Mouse (Mus musculus): ENCODE data around the gene Cd300a. TPM values are rescaled to one million over a fixed set of nuclear protein-coding genes. Genes with fewer than 3 reads are reported as not detected.

Cd300a gene
- polyA plus RNA-seq, 1 experiment from 2014 or later, result 1.0 TPM

GRCm38 (mm10) chr11:114862687-114863086 is 27.2 kb upstream of the Cd300a start:
- WGBS, result 86% methylated on average over 3 of the region's 3 CpGs
- H3K4me3 ChIP-seq (ENCODE audit: low read depth, low read length), result no peak overlapping the region
- no peaks in the 10 kb centered on the region for H3K36me3 ChIP-seq (ENCODE audit: control insufficient read depth, insufficient read depth, low read length)
- H3K4me2 ChIP-seq (ENCODE audit: low read depth), result no peak overlapping the region
- no peaks in the 10 kb centered on the region for H3K9me3 ChIP-seq (ENCODE audit: control insufficient read depth, low read length)
- peaks cover 11% of the 10 kb centered on the region; the same call in 1 of the 2 replicates for H3K4me1 ChIP-seq (ENCODE audit: control insufficient read depth, insufficient read depth, low read length)
- H3K27me3 ChIP-seq (ENCODE audit: control insufficient read depth, insufficient read depth, low read length), result no peaks in the 10 kb centered on the region
- DNase-seq (ENCODE audit: low spot score), result no peak
- ATAC-seq (ENCODE audit: insufficient read depth, low FRiP score, low TSS enrichment), result no peak
- H3K9ac ChIP-seq (ENCODE audit: low read length), result no peak overlapping the region
- H3K27ac ChIP-seq (ENCODE audit: low read depth, low read length), result no peak overlapping the region

GRCm38 (mm10) chr11:114863918-114864420 is 25.9 kb upstream of the Cd300a start:
- no peak for ATAC-seq (ENCODE audit: insufficient read depth, low FRiP score, low TSS enrichment)
- Histone ChIP-seq H3K36me3 (ENCODE audit: control insufficient read depth, insufficient read depth, low read length) (no peaks in the 10 kb centered on the region), H3K9me3 (ENCODE audit: control insufficient read depth, low read length) (no peaks in the 10 kb centered on the region), H3K4me1 (ENCODE audit: control insufficient read depth, insufficient read depth, low read length) (peaks cover 11% of the 10 kb centered on the region; the same call in 1 of the 2 replicates), H3K9ac (ENCODE audit: low read length) (no peak overlapping the region), H3K27ac (ENCODE audit: low read depth, low read length) (no peak overlapping the region), H3K27me3 (ENCODE audit: control insufficient read depth, insufficient read depth, low read length) (no peaks in the 10 kb centered on the region), H3K4me2 (ENCODE audit: low read depth) (no peak overlapping the region), H3K4me3 (ENCODE audit: low read depth, low read length) (no peak overlapping the region)
- WGBS, result 94% methylated on average over 21 of the region's 21 CpGs
- no peak for DNase-seq (ENCODE audit: low spot score)

GRCm38 (mm10) chr11:114865999-114866398 is 23.8 kb upstream of the Cd300a start:
- no peak overlapping the region; the same call in none of the 2 replicates for H3K9ac ChIP-seq (ENCODE audit: low read length)
- ATAC-seq (ENCODE audit: insufficient read depth, low FRiP score, low TSS enrichment), result no peak
- no peak overlapping the region for H3K4me2 ChIP-seq (ENCODE audit: low read depth)
- H3K4me3 ChIP-seq (ENCODE audit: low read depth, low read length), result no peak overlapping the region
- no peak for DNase-seq (ENCODE audit: low spot score)
- WGBS, result 80% methylated on average over 5 of the region's 5 CpGs
- H3K4me1 ChIP-seq (ENCODE audit: control insufficient read depth, insufficient read depth, low read length), result peaks cover 11% of the 10 kb centered on the region; the same call in 1 of the 2 replicates
- H3K27me3 ChIP-seq (ENCODE audit: control insufficient read depth, insufficient read depth, low read length), result no peaks in the 10 kb centered on the region
- H3K36me3 ChIP-seq (ENCODE audit: control insufficient read depth, insufficient read depth, low read length), result no peaks in the 10 kb centered on the region
- no peaks in the 10 kb centered on the region for H3K9me3 ChIP-seq (ENCODE audit: control insufficient read depth, low read length)
- H3K27ac ChIP-seq (ENCODE audit: low read depth, low read length), result no peak overlapping the region

- no peak overlapping the region; the same call in 1 of the 2 replicates for H3K9ac ChIP-seq (ENCODE audit: low read length)
- H3K36me3 ChIP-seq (ENCODE audit: control insufficient read depth, insufficient read depth, low read length), result no peaks in the 10 kb centered on the region
- H3K4me2 ChIP-seq (ENCODE audit: low read depth), result no peak overlapping the region
- DNase-seq (ENCODE audit: low spot score) (no peak), ATAC-seq (ENCODE audit: insufficient read depth, low FRiP score, low TSS enrichment) (no peak)
- peaks cover 11% of the 10 kb centered on the region; the same call in 1 of the 2 replicates for H3K4me1 ChIP-seq (ENCODE audit: control insufficient read depth, insufficient read depth, low read length)
- no peak overlapping the region for H3K27ac ChIP-seq (ENCODE audit: low read depth, low read length)
- H3K27me3 ChIP-seq (ENCODE audit: control insufficient read depth, insufficient read depth, low read length), result no peaks in the 10 kb centered on the region
- H3K9me3 ChIP-seq (ENCODE audit: control insufficient read depth, low read length), result no peaks in the 10 kb centered on the region
- H3K4me3 ChIP-seq (ENCODE audit: low read depth, low read length), result no peak overlapping the region
- 50% methylated on average over 10 of the region's 10 CpGs for WGBS
Measured at GRCm38 (mm10) chr11:114866486-114867360, 23.1 kb upstream of the Cd300a start.

- peaks cover 11% of the 10 kb centered on the region; the same call in 1 of the 2 replicates for H3K4me1 ChIP-seq (ENCODE audit: control insufficient read depth, insufficient read depth, low read length)
- no peak for ATAC-seq (ENCODE audit: insufficient read depth, low FRiP score, low TSS enrichment)
- no peaks in the 10 kb centered on the region for H3K27me3 ChIP-seq (ENCODE audit: control insufficient read depth, insufficient read depth, low read length)
- no peak overlapping the region for H3K4me3 ChIP-seq (ENCODE audit: low read depth, low read length)
- no peak overlapping the region for H3K27ac ChIP-seq (ENCODE audit: low read depth, low read length)
- H3K4me2 ChIP-seq (ENCODE audit: low read depth), result no peak overlapping the region
- DNase-seq (ENCODE audit: low spot score), result no peak
- WGBS, result 71% methylated on average over 11 of the region's 11 CpGs
- no peaks in the 10 kb centered on the region for H3K36me3 ChIP-seq (ENCODE audit: control insufficient read depth, insufficient read depth, low read length)
- H3K9ac ChIP-seq (ENCODE audit: low read length), result no peak overlapping the region
- H3K9me3 ChIP-seq (ENCODE audit: control insufficient read depth, low read length), result no peaks in the 10 kb centered on the region
Measured at GRCm38 (mm10) chr11:114867361-114868235, 22.2 kb upstream of the Cd300a start.

- 94% methylated on average over 12 of the region's 12 CpGs for WGBS
- ATAC-seq (ENCODE audit: insufficient read depth, low FRiP score, low TSS enrichment) (no peak), DNase-seq (ENCODE audit: low spot score) (no peak)
- Histone ChIP-seq H3K4me3 (ENCODE audit: low read depth, low read length) (no peak overlapping the region), H3K27me3 (ENCODE audit: control insufficient read depth, insufficient read depth, low read length) (no peaks in the 10 kb centered on the region), H3K9me3 (ENCODE audit: control insufficient read depth, low read length) (no peaks in the 10 kb centered on the region), H3K9ac (ENCODE audit: low read length) (no peak overlapping the region), H3K27ac (ENCODE audit: low read depth, low read length) (no peak overlapping the region), H3K36me3 (ENCODE audit: control insufficient read depth, insufficient read depth, low read length) (no peaks in the 10 kb centered on the region), H3K4me2 (ENCODE audit: low read depth) (no peak overlapping the region), H3K4me1 (ENCODE audit: control insufficient read depth, insufficient read depth, low read length) (peaks cover 18% of the 10 kb centered on the region)
Measured at GRCm38 (mm10) chr11:114868280-114868679, 21.6 kb upstream of the Cd300a start.

GRCm38 (mm10) chr11:114869787-114870186 is 20.1 kb upstream of the Cd300a start:
- Histone ChIP-seq H3K27ac (ENCODE audit: low read depth, low read length) (no peak overlapping the region), H3K27me3 (ENCODE audit: control insufficient read depth, insufficient read depth, low read length) (no peaks in the 10 kb centered on the region), H3K36me3 (ENCODE audit: control insufficient read depth, insufficient read depth, low read length) (no peaks in the 10 kb centered on the region), H3K9me3 (ENCODE audit: control insufficient read depth, low read length) (no peaks in the 10 kb centered on the region), H3K4me2 (ENCODE audit: low read depth) (no peak overlapping the region), H3K4me1 (ENCODE audit: control insufficient read depth, insufficient read depth, low read length) (peaks cover 20% of the 10 kb centered on the region), H3K4me3 (ENCODE audit: low read depth, low read length) (no peak overlapping the region), H3K9ac (ENCODE audit: low read length) (no peak overlapping the region)
- 86% methylated on average over 1 of the region's 1 CpGs for WGBS
- no peak for DNase-seq (ENCODE audit: low spot score)
- no peak for ATAC-seq (ENCODE audit: insufficient read depth, low FRiP score, low TSS enrichment)

- peaks cover 19% of the 10 kb centered on the region for H3K4me1 ChIP-seq (ENCODE audit: control insufficient read depth, insufficient read depth, low read length)
- H3K27me3 ChIP-seq (ENCODE audit: control insufficient read depth, insufficient read depth, low read length), result no peaks in the 10 kb centered on the region
- ATAC-seq (ENCODE audit: insufficient read depth, low FRiP score, low TSS enrichment) (no peak), DNase-seq (ENCODE audit: low spot score) (no peak)
- 96% methylated on average over 2 of the region's 2 CpGs for WGBS
- H3K9ac ChIP-seq (ENCODE audit: low read length), result no peak overlapping the region
- no peaks in the 10 kb centered on the region for H3K9me3 ChIP-seq (ENCODE audit: control insufficient read depth, low read length)
- no peak overlapping the region for H3K4me2 ChIP-seq (ENCODE audit: low read depth)
- H3K27ac ChIP-seq (ENCODE audit: low read depth, low read length), result no peak overlapping the region
- no peak overlapping the region for H3K4me3 ChIP-seq (ENCODE audit: low read depth, low read length)
- no peaks in the 10 kb centered on the region for H3K36me3 ChIP-seq (ENCODE audit: control insufficient read depth, insufficient read depth, low read length)
Measured at GRCm38 (mm10) chr11:114871540-114871939, 18.3 kb upstream of the Cd300a start.
